Mouse (Mus musculus) MEL (cell line): Measurements from ENCODE around the gene Smim13.
A peak's percentile ranks its signal among the peaks of the same experiment; 100 is the strongest.

Source experiments
- CHD1 ChIP-seq: IDR thresholded peaks from 2 replicates; pipeline ENCODE4 v1.6.1; 2012; ENCODE audit warnings: low read depth, mild to moderate bottlenecking, inconsistent platforms, low read length, improper control_type of control experiment
- CTCF ChIP-seq, 3 experiments: IDR thresholded peaks in 2 of 3; conservative IDR thresholded peaks in 1 of 3; 2 replicates each; pipeline ENCODE4 v1.5.1; 2011 to 2012; ENCODE audit warnings: low read length in 3 of 3, low read depth in 2 of 3, mild to moderate bottlenecking in 2 of 3, improper control_type of control experiment in 1 of 3, inconsistent platforms in 1 of 3, mixed read lengths in 1 of 3, moderate library complexity in 1 of 3; ENCODE audit not compliant: control insufficient read depth in 1 of 3, insufficient read depth in 1 of 3, poor library complexity in 1 of 3, severe bottlenecking in 1 of 3
- MAX ChIP-seq: IDR thresholded peaks from 2 replicates; pipeline ENCODE4 v1.6.1; 2011; ENCODE audit warnings: low read length, improper control_type of control experiment
- MEF2A ChIP-seq: IDR thresholded peaks from 2 replicates; pipeline ENCODE4 v1.6.1; 2014; ENCODE audit warnings: low read depth, mild to moderate bottlenecking, inconsistent platforms, low read length, improper control_type of control experiment; ENCODE audit not compliant: poor library complexity, insufficient replicate concordance, severe bottlenecking; ENCODE audit errors: extremely low read depth

DNA sequence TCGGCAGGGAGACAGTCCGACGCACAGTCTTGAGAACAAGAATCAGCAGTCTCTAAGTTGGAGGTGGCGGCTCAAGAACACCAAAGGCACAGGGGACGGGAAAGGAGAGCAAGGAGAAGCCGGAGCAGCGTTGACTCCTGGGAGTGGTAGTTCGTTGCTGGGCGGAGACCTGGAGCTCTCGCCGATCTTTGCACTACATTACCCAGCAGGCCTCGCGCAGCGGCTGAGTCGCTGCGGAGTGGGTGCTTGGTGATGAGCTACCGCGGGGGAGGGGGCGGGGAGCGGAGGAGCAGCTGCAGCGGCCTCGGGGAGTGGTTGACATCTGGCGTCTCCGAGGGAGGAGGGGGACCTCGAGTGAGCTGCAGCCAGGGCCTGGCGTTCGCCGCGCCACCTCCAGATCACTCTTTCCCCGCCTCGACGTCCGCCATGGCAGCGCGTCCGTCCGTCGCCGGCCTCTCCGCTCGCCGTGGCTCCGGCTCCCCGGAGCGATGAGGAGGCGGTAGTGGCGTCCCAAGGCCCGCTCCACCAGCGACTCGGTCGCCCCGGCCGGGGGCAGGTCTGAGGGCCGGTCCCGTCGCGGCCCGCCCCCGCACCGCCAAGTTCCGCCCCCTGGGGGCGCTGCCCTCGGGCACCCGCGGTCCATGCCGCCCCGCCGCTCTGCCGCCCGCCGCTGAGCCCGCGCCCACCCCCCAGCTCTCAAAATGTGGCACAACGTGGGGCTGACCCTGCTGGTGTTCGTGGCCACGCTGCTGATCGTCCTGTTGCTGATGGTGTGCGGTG lies at the start of gene Smim13:
- TF ChIP-seq CTCF (IDR thresholded peaks at IDR 0.05 in 2 of 3, conservative IDR thresholded peaks at IDR 0.05 in 1 of 3; ENCODE audit: control insufficient read depth in 1 of 3, insufficient read depth in 1 of 3, low read depth in 2 of 3, low read length in 3 of 3, poor library complexity in 1 of 3, severe bottlenecking in 1 of 3): peak in 2 of 3 experiments; percentile 39 to 61; a peak in 5 of 6 replicates
- peak; percentile 26 for TF ChIP-seq MAX
- no peak for TF ChIP-seq CHD1
- TF ChIP-seq MEF2A: no peak
